Mouse (Mus musculus) liver, embryonic 15.5 days (tissue): ENCODE results near the gene Sphk1. TPM values are rescaled to one million over a fixed set of nuclear protein-coding genes. Genes with fewer than 3 reads are reported as not detected.

ENCODE experiments used
- ATAC-seq: fragments of 200-750 bp; cut with Nextera tagmentation; 2 replicates; pipeline ENCODE4 v1.8.0; 2017; ENCODE audit warnings: moderate number of reproducible peaks, mild to moderate bottlenecking, moderate library complexity; ENCODE audit not compliant: insufficient read depth
- H3K27ac ChIP-seq: fragments of 300-500 bp; sonication (generic); replicated peaks from 2 replicates; pipeline ENCODE4 v1.5.1; 2015; ENCODE audit warnings: mild to moderate bottlenecking, inconsistent platforms
- H3K27me3 ChIP-seq: fragments of 300-500 bp; sonication (generic); 2 replicates; pipeline ENCODE4 v1.6.1; 2015; ENCODE audit warnings: mild to moderate bottlenecking, inconsistent platforms
- H3K36me3 ChIP-seq: fragments of 300-500 bp; sonication (generic); replicated peaks from 2 replicates; pipeline ENCODE4 v1.6.1; 2015; ENCODE audit warnings: moderate library complexity, mild to moderate bottlenecking, inconsistent platforms
- H3K4me1 ChIP-seq: fragments of 300-500 bp; sonication (generic); replicated peaks from 2 replicates; pipeline ENCODE4 v1.6.1; 2015; ENCODE audit warnings: inconsistent platforms
- H3K4me2 ChIP-seq: fragments of 300-500 bp; sonication (generic); 2 replicates; pipeline ENCODE4 v1.6.1; 2015; ENCODE audit warnings: moderate library complexity, mild to moderate bottlenecking, inconsistent platforms
- H3K4me3 ChIP-seq: fragments of 300-500 bp; sonication (generic); replicated peaks from 2 replicates; pipeline ENCODE4 v1.5.1; 2015; ENCODE audit warnings: mild to moderate bottlenecking, inconsistent platforms
- H3K9ac ChIP-seq: fragments of 300-500 bp; sonication (generic); 2 replicates; pipeline ENCODE4 v1.6.1; 2015; ENCODE audit warnings: moderate library complexity, mild to moderate bottlenecking, inconsistent platforms
- H3K9me3 ChIP-seq: fragments of 300-500 bp; sonication (generic); replicated peaks from 2 replicates; pipeline ENCODE4 v1.6.1; 2016; ENCODE audit warnings: inconsistent platforms
- WGBS: fragments of 180-500 bp; shearing (Covaris S2); methylation state at CpG from one replicate; pipeline ENCODE4 v1.1.7; 2015; ENCODE audit warnings: mixed read lengths; ENCODE audit not compliant: insufficient replicate concordance; 5-methylcytosine and 5-hydroxymethylcytosine counted together
- polyA plus RNA-seq: library from polyadenylated mRNA; unstranded; fragments of >200 nt; fragmentation: Nextera tagmentation; extraction: Ambion mirVana; gene quantifications from 2 replicates; pipeline ENCODE4 v1.2.1, GENCODE M21; 2015

Gene Sphk1
- polyA plus RNA-seq, 1 experiment from 2014 or later = 28.8 TPM

DNA sequence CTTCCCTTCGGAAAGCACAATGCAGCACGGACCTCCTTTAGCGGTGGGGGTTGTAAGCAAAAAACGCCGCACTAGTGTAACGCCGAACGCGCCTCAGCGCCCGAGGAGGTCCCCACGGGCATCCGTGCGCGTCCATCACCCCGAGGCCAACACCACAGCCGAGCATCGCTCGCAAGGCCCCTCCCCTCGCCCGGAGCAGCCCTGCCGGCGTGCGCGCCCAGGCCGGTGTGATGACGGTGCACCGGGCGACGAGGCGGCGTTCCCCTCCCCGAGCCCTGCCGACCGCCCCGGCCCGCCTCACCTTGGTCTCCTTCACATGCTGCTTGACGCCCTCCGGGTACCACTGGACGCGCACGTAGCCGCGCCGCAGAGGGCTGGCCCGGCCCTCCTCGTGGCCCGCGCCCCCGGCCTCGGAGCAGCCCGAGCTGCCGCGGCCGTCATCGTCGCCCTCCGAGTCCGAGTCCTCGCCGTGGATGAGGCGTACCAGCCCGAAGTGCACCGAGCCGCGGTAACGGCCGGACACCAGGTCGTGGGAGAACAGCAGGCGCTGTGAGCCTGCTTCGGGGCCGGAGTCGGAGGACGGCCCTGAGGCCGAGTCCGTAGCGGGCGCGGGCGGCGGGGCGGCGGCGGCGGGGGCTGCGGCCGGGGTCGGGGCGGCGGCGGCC, 50.1 kb downstream of the Sphk1 start:
- WGBS = under 1% methylated on average over 91 of the region's 91 CpGs
- H3K36me3 ChIP-seq = peaks cover 11% of the 10 kb centered on the region
- H3K4me2 ChIP-seq = peak overlapping the region; percentile 89
- H3K9me3 ChIP-seq = no peaks in the 10 kb centered on the region
- peaks cover 7% of the 10 kb centered on the region for H3K27me3 ChIP-seq
- H3K9ac ChIP-seq = peak overlapping the region; percentile 99
- ATAC-seq = peak; percentile 79
- H3K27ac ChIP-seq = peak overlapping the region; percentile 97
- H3K4me1 ChIP-seq = peaks cover 55% of the 10 kb centered on the region
- peak overlapping the region; percentile 90 for H3K4me3 ChIP-seq

DNA sequence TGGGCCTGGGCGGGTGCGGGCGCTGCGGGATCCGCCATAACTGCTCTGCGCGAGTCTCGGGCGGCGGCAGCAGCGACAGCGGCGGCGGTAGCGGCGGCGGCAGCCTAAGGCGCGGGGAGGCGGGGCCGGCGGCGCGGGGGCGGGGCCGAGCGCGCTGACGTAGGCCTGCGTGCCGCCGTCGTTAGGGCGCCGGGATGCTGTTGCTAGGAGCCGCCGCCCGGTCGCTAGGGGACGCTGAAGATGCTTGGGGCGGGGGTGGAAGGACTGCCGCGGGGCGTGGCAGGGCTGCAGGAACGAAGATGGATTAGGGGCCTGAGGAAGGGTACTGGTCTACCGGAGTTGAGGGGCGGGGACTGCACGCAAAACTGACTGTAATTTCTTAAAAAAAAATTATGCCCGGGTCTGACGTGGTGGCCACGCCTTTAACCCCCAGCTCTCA, 50.7 kb downstream of the Sphk1 start, which contains the start of gene Ube2o:
Ube2o (minus strand) TSS at position 72 of the 439 bp plus-strand sequence.
- Histone ChIP-seq H3K36me3 (peaks cover 11% of the 10 kb centered on the region), H3K27me3 (peaks cover 13% of the 10 kb centered on the region), H3K9ac (peak within 1 kb of the TSS; percentile 99), H3K4me1 (peaks cover 51% of the 10 kb centered on the region), H3K4me3 (peak within 1 kb of the TSS; percentile 90), H3K27ac (peak within 1 kb of the TSS; percentile 97), H3K9me3 (no peaks in the 10 kb centered on the region), H3K4me2 (peak within 1 kb of the TSS; percentile 89)
- ATAC-seq = peak; percentile 76
- WGBS = 1% methylated on average over 51 of the region's 51 CpGs

DNA sequence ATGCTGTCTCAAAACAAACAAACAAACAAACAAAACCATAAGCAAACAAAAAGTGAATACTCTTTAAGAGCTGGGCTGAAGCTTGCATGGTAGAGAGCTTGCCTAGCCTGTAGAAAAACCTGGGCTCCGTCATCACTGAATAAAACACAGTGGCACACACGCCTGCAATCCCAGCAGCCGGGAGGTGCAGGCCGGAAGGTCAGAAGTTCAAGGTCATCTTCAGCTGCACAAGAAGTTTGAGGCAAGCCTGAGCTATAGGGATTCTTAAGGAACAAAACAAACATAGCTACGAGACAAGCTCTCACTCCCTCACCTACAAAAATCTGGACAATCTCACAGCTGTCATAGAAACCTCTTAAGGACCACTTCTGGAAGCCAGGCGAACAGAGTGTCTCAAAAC, 55.0 kb downstream of the Sphk1 start:
- WGBS = 67% methylated on average over 6 of the region's 6 CpGs
- no peak overlapping the region for H3K4me3 ChIP-seq

More for the DNA sequence above, 55.0 kb downstream of the Sphk1 start:
- Histone ChIP-seq H3K9ac (no peak overlapping the region), H3K4me1 (peaks cover 40% of the 10 kb centered on the region), H3K27me3 (peaks cover 51% of the 10 kb centered on the region), H3K9me3 (no peaks in the 10 kb centered on the region), H3K4me2 (no peak overlapping the region), H3K36me3 (no peaks in the 10 kb centered on the region), H3K27ac (no peak overlapping the region)
- ATAC-seq = no peak

Other genes starting within 250 kb of the Sphk1 start
- gene Galr2, start 250.0 kb upstream of the Sphk1 start, polyA plus RNA-seq = not detected in 2 replicates
- 19.1 and 20.1 TPM in 2 replicates for gene Exoc7, start 223.7 kb upstream of the Sphk1 start, polyA plus RNA-seq
- gene Foxj1, start 195.5 kb upstream of the Sphk1 start, polyA plus RNA-seq = 0.78 and 1.1 TPM in 2 replicates
- gene Rnf157, start 117.9 kb upstream of the Sphk1 start, polyA plus RNA-seq = 1.0 and 1.4 TPM in 2 replicates
- 33.1 and 33.9 TPM in 2 replicates for gene Ubald2, start 96.8 kb upstream of the Sphk1 start, polyA plus RNA-seq
- not detected in 2 replicates for gene Qrich2, start 64.7 kb upstream of the Sphk1 start, polyA plus RNA-seq
- gene Prpsap1, start 36.7 kb upstream of the Sphk1 start, polyA plus RNA-seq = 45.1 and 49.0 TPM in 2 replicates
- gene Ube2o, start 50.5 kb downstream of the Sphk1 start, polyA plus RNA-seq = 38.1 and 51.7 TPM in 2 replicates
- not detected in 2 replicates for gene Aanat, start 55.5 kb downstream of the Sphk1 start, polyA plus RNA-seq
- gene Rhbdf2, start 96.1 kb downstream of the Sphk1 start, polyA plus RNA-seq = 7.2 and 7.5 TPM in 2 replicates
- 0.16 and 0.29 TPM in 2 replicates for gene Prcd, start 122.6 kb downstream of the Sphk1 start, polyA plus RNA-seq
- gene Cygb, start 123.4 kb downstream of the Sphk1 start, polyA plus RNA-seq = 0.84 and 1.0 TPM in 2 replicates
- gene St6galnac1, start 244.6 kb downstream of the Sphk1 start, polyA plus RNA-seq = not detected in 2 replicates